Mouse (Mus musculus) gastrocnemius, postnatal 14 days (tissue): ENCODE measurements around the gene Gpm6b. TPM values are rescaled to one million over a fixed set of nuclear protein-coding genes. Genes with fewer than 3 reads are reported as not detected.

Source experiments
- total RNA-seq, 2 experiments: library from RNA; stranded (reverse); gene quantifications; 2 replicates each; pipeline ENCODE4 v1.2.3; 2021

The Gpm6b gene
- total RNA-seq, 2 experiments from 2014 or later: 5.4 to 10.4 TPM

Other genes with a start within 250 kb of the Gpm6b start
- gene Gemin8, start 68.5 kb upstream of the Gpm6b start, total RNA-seq: 1 to 10 TPM; 1.3 to 1.5 TPM
- 10 to 100 TPM; 17.6 to 18.1 TPM for gene Trappc2, start 201.7 kb downstream of the Gpm6b start, total RNA-seq
- gene Ofd1, start 201.8 kb downstream of the Gpm6b start, total RNA-seq: 1 to 10 TPM; 4.7 to 6.0 TPM
- gene Rab9, start 241.0 kb downstream of the Gpm6b start, total RNA-seq: 10 to 100 TPM; 17.4 to 22.2 TPM